Mouse (Mus musculus) cerebellum, postnatal 4 days (tissue): Measurements from ENCODE around the gene Pclo.
"Not testable (repeated sequence)": the region's sequence is repeated elsewhere in the genome, so short reads cannot be mapped to it uniquely, and the experiment has no call there.

Experiments used
- DNase-seq, 2 experiments: peaks; one replicate each; pipeline ENCODE4 v3.0.0; 2022; ENCODE audit warnings: low spot score in 2 of 2, mixed read lengths in 1 of 2

Gene Pclo

DNA sequence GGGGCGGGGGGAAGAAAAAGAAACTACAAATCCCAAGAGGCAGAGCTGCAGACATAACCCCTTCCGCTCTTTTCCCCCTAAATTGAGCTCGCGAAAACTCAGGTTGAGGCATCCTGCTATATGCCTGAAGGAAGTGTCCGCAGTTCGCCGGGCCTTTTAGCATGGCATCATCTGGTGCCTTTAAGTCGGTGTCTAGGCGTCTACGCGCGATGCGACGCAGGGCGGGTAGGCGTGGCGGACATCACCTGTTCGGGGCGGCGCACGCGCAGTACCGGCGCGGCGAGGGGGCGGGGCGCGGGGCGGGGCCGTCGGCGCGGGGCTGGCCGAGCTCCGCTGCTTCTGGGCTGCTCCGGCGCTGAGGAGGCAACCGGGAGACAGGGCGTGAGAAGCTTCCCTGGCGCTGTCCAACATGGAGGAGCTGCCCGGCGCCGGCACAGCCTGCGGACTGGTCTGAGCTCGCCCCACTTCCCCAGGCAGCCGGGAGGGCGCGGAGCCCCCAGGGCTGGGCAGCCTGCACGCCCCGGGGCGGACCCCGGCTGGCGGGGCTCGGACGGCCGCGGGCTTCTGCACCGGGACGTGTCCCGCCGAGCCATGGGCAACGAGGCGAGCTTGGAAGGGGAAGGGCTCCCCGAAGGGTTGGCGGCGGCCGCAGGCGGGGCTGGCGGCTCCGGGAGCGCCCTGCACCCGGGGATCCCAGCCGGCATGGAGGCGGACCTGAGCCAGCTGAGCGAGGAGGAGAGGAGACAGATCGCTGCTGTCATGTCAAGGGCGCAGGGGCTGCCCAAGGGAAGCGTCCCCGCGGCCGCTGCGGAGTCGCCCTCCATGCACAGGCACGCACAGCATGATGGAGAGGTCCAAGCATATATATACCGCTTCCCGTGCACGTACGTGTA is at the start of gene Pclo:
Gene Pclo (plus strand): TSS at position 288 of the 893 bp plus-strand sequence.
- DNase-seq, result peak; percentile 79 to 94

GRCm38 (mm10) chr5:14494431-14494830 is 20.3 kb upstream of the Pclo start:
- not testable (repeated sequence) for DNase-seq

- no peak for DNase-seq
Measured at GRCm38 (mm10) chr5:14508522-14508921, 6.2 kb upstream of the Pclo start.

GRCm38 (mm10) chr5:14509621-14510020 is 5.1 kb upstream of the Pclo start:
- no peak for DNase-seq

DNA sequence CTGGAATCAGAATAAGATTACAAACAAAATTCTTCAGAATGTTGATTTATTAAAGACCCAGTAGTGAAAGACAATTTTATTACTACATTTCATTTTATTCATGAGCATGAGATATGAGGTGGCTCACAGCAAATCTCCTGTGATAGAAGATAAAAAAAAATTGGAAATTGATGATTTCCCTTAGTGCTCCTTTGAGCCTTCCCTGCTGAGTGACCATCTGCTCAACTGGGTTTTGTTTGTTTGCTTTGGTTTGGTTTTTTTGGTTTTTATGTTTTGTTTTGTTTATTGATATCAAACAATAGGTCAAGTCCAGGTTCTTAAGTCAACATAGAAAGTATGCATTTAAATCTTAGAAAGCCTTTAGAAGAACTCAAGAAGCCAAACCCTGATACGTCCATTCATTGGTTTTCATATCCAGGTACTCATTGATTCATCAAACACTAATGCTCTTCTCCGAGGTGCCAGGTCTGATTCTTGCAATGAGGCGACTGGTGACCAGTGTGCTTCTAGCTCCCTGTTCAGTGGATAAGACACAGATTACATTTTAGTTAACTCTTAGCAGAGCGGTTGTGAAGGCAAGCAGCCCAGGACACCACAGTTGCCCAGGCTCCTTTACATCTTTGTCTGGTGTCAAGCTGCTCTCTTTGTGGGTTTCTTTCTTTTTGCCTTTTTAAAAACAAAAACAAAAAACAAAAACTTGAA is 3.6 kb downstream of the Pclo start:
- no peak for DNase-seq

- no peak for DNase-seq
Measured at GRCm38 (mm10) chr5:14522006-14522405, 7.3 kb downstream of the Pclo start.

DNA sequence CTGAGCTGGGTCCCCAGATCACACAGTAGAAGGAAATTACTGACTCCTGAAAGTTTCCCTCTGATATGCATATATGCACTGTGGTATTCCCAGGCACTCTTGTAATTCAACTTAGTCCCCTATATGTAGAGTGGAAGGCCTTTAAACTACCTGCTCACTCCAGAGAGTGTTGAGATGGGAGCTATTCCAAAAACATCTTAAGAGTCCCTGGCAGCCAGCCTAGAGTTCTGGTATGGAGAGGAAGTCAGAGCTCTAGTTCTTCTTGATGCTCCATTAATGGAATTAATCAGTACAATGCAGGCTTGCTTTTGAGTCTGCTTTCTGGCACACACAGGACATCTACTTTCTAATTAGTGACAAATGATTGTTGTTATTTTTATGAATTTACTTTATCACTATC is 11.3 kb downstream of the Pclo start:
- DNase-seq, result no peak

DNA sequence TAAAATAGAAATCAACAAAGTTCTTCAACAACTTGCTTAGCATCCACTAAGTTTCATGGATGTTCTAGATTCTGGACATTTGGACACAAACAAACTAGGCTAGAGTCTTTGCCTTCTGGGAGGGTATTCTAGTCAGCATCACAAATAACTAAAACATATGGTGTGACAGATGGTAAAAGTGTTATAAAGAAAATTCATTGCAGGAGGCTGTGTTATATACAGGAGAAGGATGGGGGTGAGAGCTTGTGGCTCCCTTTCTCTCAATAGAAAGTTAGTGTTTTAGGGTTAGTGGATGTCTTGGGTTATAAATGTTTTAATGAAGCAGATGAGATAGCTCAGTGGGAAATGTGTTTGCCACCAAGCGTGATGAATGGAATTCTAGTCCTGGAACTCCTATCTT is 13.1 kb downstream of the Pclo start:
- no peak for DNase-seq

DNA sequence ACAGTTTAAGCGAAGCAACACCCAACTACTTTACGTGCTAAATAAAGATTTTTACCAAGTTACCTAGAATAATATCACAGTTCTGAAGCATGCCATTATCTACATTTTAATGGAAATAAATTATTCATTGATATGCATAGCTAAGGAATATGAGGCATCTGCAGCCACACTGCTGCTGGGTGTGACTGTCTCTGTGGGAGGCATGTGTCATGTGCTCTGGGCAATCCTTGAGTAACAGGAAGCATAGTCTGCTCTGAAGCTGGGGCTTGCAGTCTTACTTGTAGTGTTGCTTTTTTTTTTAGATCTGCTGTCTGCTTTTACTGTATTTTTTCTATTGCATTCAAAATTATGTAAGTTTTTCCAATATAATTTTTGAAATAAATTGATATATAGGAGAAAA is 17.2 kb downstream of the Pclo start:
- DNase-seq, result no peak

DNA sequence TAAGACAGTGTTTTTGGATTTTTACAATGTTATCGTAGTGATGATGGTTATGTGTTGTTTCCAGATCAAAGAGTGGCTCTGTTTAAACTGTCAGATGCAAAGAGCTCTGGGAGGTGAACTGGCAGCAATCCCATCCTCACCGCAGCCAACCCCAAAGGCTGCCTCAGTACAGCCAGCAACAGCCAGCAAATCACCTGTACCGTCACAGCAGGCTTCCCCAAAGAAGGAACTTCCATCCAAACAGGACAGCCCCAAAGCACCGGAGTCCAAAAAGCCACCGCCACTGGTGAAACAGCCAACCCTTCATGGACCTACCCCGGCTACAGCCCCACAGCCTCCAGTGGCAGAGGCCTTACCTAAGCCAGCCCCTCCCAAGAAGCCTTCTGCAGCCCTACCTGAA is 24.6 kb downstream of the Pclo start:
- no peak for DNase-seq

DNA sequence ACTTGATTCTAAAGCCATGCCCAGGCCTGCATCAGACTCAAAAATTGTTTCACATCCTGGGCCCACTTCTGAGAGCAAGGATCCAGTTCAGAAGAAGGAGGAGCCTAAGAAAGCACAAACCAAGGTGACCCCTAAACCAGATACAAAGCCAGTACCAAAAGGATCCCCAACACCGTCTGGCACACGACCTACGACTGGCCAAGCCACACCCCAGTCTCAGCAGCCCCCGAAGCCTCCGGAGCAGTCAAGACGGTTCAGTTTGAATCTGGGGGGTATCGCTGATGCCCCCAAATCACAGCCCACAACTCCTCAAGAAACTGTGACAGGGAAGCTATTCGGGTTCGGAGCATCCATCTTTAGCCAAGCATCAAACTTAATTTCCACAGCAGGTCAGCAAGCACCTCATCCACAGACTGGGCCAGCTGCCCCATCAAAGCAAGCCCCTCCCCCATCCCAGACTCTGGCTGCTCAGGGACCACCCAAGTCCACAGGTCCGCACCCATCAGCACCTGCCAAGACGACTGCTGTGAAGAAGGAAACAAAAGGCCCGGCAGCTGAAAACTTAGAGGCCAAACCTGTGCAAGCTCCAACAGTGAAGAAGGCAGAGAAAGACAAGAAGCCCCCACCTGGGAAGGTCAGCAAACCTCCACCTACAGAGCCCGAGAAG is 25.4 kb downstream of the Pclo start:
- DNase-seq, result no peak

DNA sequence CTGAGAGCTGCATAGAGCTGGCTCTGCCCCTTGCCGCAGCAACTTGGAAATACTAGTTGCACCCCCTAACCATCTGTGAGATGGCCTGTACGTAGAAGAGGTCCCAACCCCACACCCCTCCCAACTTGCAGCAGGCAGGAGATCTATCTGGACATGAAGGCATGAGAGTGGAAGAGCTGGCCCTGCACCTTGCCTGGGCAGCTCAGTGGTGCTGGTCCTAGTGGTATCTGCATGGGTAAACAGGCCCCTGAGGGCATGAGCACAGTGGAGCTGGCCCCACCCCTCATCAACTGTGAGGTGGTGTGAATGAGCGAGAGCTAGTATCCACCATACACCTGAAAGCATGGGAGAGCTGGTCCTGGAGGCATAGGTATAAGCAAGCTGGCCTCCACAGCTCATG is 60.9 kb downstream of the Pclo start:
- no peak for DNase-seq

DNA sequence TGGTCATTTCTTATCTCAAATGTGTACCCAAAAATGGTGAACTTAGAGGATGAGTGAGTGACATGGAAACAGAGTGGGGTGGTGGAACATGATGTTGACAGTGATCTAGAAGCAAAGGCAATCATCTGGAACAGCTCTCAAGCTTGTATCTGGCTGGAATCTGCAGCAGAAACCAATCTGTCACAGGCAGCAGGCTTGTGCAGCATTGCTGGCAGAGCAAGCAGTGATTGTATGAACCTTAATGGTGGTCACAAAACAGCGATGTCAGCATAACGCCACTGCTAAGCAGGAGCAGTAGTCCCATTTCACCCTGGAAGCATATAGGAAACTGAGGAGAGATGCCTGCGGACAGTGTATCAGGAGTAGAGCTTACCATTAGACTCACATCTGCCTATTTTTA is 76.8 kb downstream of the Pclo start:
- DNase-seq, result no peak

DNA sequence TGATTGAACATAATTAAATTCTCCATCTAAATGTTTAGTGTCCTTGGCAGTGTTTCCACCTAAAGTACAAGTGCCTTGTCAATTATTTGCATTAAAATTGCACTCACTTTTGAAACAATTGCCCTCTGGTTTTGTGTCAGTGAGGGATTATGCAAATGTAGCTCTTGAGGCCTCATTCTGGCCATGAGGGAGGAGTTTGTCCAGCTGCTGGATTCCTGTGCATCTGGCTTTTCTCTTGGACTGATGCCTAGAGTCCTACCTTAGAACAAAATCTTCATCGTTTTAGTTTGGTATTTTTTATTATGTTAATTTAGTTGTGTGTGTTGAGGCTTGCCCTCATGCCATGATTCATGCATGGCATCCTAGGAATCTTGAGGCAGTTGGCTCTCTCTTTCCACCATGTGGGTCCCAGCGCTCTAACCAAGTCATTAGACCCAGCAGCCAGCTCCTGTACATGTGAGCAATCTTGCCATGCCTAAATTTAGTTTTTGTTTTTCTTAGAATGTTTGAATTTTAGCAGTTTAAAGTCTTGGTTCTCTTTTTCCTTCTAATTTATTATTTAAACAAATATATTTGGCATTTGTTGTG is 80.8 kb downstream of the Pclo start:
- DNase-seq, result no peak

- DNase-seq, result no peak
Measured at GRCm38 (mm10) chr5:14608318-14608717, 93.6 kb downstream of the Pclo start.

DNA sequence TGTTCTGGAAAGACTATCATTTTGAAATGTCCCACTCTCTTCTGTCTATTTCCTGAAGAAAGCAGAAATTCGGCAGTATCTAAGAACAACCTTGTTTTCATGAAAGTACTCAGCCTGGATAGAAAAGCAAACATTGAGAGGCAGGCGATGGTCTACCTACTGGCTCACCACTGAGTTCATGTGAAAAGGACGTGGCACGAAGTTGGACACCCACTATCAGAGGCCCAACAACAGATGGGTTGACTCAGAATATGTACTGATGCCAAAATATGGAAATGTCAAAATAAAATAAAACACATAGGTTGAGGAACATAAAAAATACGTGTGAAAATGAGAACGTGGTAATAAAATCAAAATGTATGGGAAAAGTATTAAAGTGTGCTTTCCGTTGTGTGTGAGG is 106.4 kb downstream of the Pclo start:
- no peak for DNase-seq

DNA sequence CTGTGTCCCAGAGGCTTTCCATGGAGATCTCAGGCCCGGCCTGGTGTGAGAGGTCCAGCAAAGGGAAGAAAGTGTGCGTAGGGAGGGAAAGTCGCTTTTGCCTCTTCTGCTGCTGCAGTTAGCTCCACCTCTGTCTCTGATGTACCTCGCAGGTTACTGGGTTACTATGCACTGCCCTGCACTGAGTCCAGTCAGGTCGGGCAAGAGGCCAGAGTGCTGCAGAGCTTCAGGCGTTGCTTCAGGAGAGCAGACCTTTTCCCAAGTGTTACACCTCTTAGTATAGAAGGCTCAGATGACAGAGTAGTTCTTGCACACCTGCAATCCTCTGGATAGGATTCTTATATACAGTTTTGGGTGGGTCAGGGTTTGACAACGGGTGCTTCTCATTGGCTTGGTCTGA is 108.6 kb downstream of the Pclo start:
- DNase-seq, result no peak

- DNase-seq, result no peak
Measured at GRCm38 (mm10) chr5:14641260-14641659, 126.5 kb downstream of the Pclo start.

- no peak for DNase-seq
Measured at GRCm38 (mm10) chr5:14645856-14646255, 131.1 kb downstream of the Pclo start.

- no peak for DNase-seq
Measured at GRCm38 (mm10) chr5:14660637-14661036, 145.9 kb downstream of the Pclo start.

DNA sequence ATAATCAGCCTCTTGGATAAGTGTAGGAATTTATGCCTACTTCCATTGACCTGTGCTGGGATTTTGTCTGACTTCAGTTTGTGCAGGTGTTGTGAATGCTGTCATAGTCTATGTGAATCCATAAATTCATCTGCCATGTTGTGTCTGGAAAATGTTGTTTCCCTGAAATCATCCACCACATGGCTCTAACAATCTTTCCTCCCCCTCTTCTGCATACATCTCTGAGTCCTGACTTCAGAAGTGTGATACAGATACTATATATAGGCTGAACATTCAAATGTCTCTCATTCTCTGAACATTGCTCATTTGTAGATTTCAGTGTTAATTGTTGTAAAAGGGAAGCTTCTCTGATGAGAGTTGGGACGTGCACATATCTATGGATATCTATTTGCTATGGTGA is 147.5 kb downstream of the Pclo start:
- no peak for DNase-seq

- DNase-seq, result no peak
Measured at GRCm38 (mm10) chr5:14662603-14663002, 147.9 kb downstream of the Pclo start.
